Mouse (Mus musculus) erythroblast, embryonic 14.5 days (primary cell): ENCODE measurements around the gene Setd7.

Experiments used
- GATA1 ChIP-seq: IDR thresholded peaks from 2 replicates; pipeline ENCODE4 v1.6.1; 2012; ENCODE audit warnings: low read length, inconsistent platforms, mixed read lengths
- TAL1 ChIP-seq: IDR thresholded peaks from 3 replicates; pipeline ENCODE4 v1.6.1; 2012; ENCODE audit warnings: low read length, inconsistent platforms, mixed read lengths

GRCm38 (mm10) chr3:51517467-51517866 lies 43.2 kb downstream of the Setd7 start:
- TF ChIP-seq GATA1 (no peak), TAL1 (no peak)
